Mouse (Mus musculus) CH12.LX (cell line): ENCODE data around the gene Eri3. TPM values are rescaled to one million over a fixed set of nuclear protein-coding genes. Genes with fewer than 3 reads are reported as not detected.

Source experiments
- DNase-seq: peaks from one replicate; pipeline ENCODE4 v3.0.0-alpha.2; 2013; ENCODE audit errors: extremely low read depth
- H3K27ac ChIP-seq: 2 replicates; pipeline ENCODE4 v1.5.1; 2012; ENCODE audit warnings: low read depth, mild to moderate bottlenecking, control low read depth, moderate library complexity; ENCODE audit not compliant: insufficient read depth
- H3K27me3 ChIP-seq: replicated peaks from 2 replicates; pipeline ENCODE3; 2012; ENCODE audit warnings: inconsistent platforms
- H3K36me3 ChIP-seq, 2 experiments: replicated peaks in 1 of 2; 2 replicates each; pipeline versions ENCODE3 to v1.6.1; 2012; ENCODE audit warnings: inconsistent platforms in 1 of 2, low read length in 1 of 2, mild to moderate bottlenecking in 1 of 2, mixed read lengths in 1 of 2, moderate library complexity in 1 of 2; ENCODE audit not compliant: control insufficient read depth in 1 of 2, insufficient read depth in 1 of 2
- H3K4me1 ChIP-seq, 2 experiments: 2 replicates each; pipeline ENCODE4 v1.6.1; 2012; ENCODE audit warnings: inconsistent platforms in 1 of 2, moderate library complexity in 1 of 2; ENCODE audit not compliant: insufficient read depth in 2 of 2, control insufficient read depth in 1 of 2
- H3K4me2 ChIP-seq: 2 replicates; pipeline ENCODE4 v1.6.1; 2012; ENCODE audit warnings: low read depth, mild to moderate bottlenecking, control low read depth; ENCODE audit not compliant: poor library complexity, insufficient read depth, severe bottlenecking
- H3K4me3 ChIP-seq, 3 experiments: fragments of 150-350 bp in 1 of 3; sonication (generic) in 1 of 3; replicated peaks in 1 of 3; 2 replicates each; pipeline versions ENCODE3 to v1.5.1; 2011 to 2012; ENCODE audit warnings: low read depth in 2 of 3, low read length in 2 of 3, mild to moderate bottlenecking in 2 of 3, moderate library complexity in 2 of 3, control low read depth in 1 of 3, improper control_type of control experiment in 1 of 3, inconsistent platforms in 1 of 3, mixed read lengths in 1 of 3; ENCODE audit not compliant: poor library complexity in 1 of 3
- H3K79me2 ChIP-seq: replicated peaks from 2 replicates; pipeline ENCODE4 v1.6.1; 2012; ENCODE audit warnings: mild to moderate bottlenecking, moderate library complexity; ENCODE audit not compliant: control insufficient read depth, poor library complexity, insufficient read depth, severe bottlenecking; ENCODE audit errors: extremely low read depth
- H3K9ac ChIP-seq: 2 replicates; pipeline ENCODE4 v1.6.1; 2012; ENCODE audit warnings: low read depth, mild to moderate bottlenecking, control low read depth, moderate library complexity; ENCODE audit not compliant: insufficient read depth
- H3K9me3 ChIP-seq: replicated peaks from 2 replicates; pipeline ENCODE3; 2012; ENCODE audit warnings: low read length, inconsistent platforms, mixed read lengths
- BHLHE40 ChIP-seq: IDR thresholded peaks from 2 replicates; pipeline ENCODE4 v1.6.1; 2011; ENCODE audit warnings: mild to moderate bottlenecking, low read depth, low read length, improper control_type of control experiment
- CHD1 ChIP-seq: IDR thresholded peaks from 2 replicates; pipeline ENCODE4 v1.6.1; 2012; ENCODE audit warnings: low read depth, low read length, improper control_type of control experiment, inconsistent platforms
- CHD2 ChIP-seq: IDR thresholded peaks from 2 replicates; pipeline ENCODE4 v1.6.1; 2011; ENCODE audit warnings: low read length, improper control_type of control experiment
- E2F4 ChIP-seq: IDR thresholded peaks from 2 replicates; pipeline ENCODE4 v1.6.1; 2011; ENCODE audit warnings: low read depth, low read length, improper control_type of control experiment; ENCODE audit not compliant: insufficient replicate concordance
- ETS1 ChIP-seq: conservative IDR thresholded peaks from 2 replicates; pipeline ENCODE4 v1.6.1; 2012; ENCODE audit warnings: low read depth, mild to moderate bottlenecking, inconsistent platforms, low read length, improper control_type of control experiment, moderate library complexity
- GABPA ChIP-seq: IDR thresholded peaks from 2 replicates; pipeline ENCODE4 v1.6.1; 2012; ENCODE audit warnings: low read depth, low read length, improper control_type of control experiment, inconsistent platforms; ENCODE audit not compliant: insufficient replicate concordance
- IRF4 ChIP-seq: IDR thresholded peaks from 2 replicates; pipeline ENCODE4 v1.6.1; 2014; ENCODE audit warnings: low read depth, mild to moderate bottlenecking, inconsistent platforms, low read length, improper control_type of control experiment
- JUN ChIP-seq: IDR thresholded peaks from 2 replicates; pipeline ENCODE4 v1.6.1; 2011; ENCODE audit warnings: low read depth, mild to moderate bottlenecking, low read length, improper control_type of control experiment, moderate library complexity; ENCODE audit not compliant: insufficient read depth
- KAT2A ChIP-seq: IDR thresholded peaks from 2 replicates; pipeline ENCODE4 v1.6.1; 2012; ENCODE audit warnings: low read length, improper control_type of control experiment, inconsistent platforms; ENCODE audit not compliant: insufficient replicate concordance
- MAX ChIP-seq: IDR thresholded peaks from 2 replicates; pipeline ENCODE4 v1.6.1; 2011; ENCODE audit warnings: low read length, improper control_type of control experiment
- MXI1 ChIP-seq: IDR thresholded peaks from 2 replicates; pipeline ENCODE4 v1.6.1; 2011; ENCODE audit warnings: mild to moderate bottlenecking, low read depth, low read length, improper control_type of control experiment
- MYC ChIP-seq: IDR thresholded peaks from 2 replicates; pipeline ENCODE4 v1.6.1; 2011; ENCODE audit warnings: low read depth, mild to moderate bottlenecking, improper control_type of control experiment, low read length
- NELFE ChIP-seq: IDR thresholded peaks from 2 replicates; pipeline ENCODE4 v1.6.1; 2011; ENCODE audit warnings: low read depth, low read length, improper control_type of control experiment
- NRF1 ChIP-seq: IDR thresholded peaks from 2 replicates; pipeline ENCODE4 v1.6.1; 2014; ENCODE audit warnings: low read depth, mild to moderate bottlenecking, inconsistent platforms, low read length, improper control_type of control experiment, moderate library complexity
- PAX5 ChIP-seq: IDR thresholded peaks from 2 replicates; pipeline ENCODE4 v1.6.1; 2012; ENCODE audit warnings: low read length, inconsistent platforms, mixed read lengths
- RAD21 ChIP-seq: IDR thresholded peaks from 2 replicates; pipeline ENCODE4 v1.6.1; 2011; ENCODE audit warnings: low read depth, mild to moderate bottlenecking, low read length, improper control_type of control experiment, moderate library complexity
- SIN3A ChIP-seq: IDR thresholded peaks from 2 replicates; pipeline ENCODE4 v1.6.1; 2012; ENCODE audit warnings: low read length, improper control_type of control experiment, inconsistent platforms
- TBP ChIP-seq: conservative IDR thresholded peaks from 2 replicates; pipeline ENCODE4 v1.6.1; 2011; ENCODE audit warnings: low read depth, low read length, improper control_type of control experiment
- TCF12 ChIP-seq: IDR thresholded peaks from 2 replicates; pipeline ENCODE4 v1.6.1; 2014; ENCODE audit warnings: low read depth, mild to moderate bottlenecking, inconsistent platforms, low read length, improper control_type of control experiment
- UBTF ChIP-seq: IDR thresholded peaks from 2 replicates; pipeline ENCODE4 v1.6.1; 2012; ENCODE audit warnings: low read depth, mild to moderate bottlenecking, inconsistent platforms, low read length, improper control_type of control experiment, moderate library complexity
- USF1 ChIP-seq: IDR thresholded peaks from 2 replicates; pipeline ENCODE4 v1.6.1; 2014; ENCODE audit warnings: low read depth, mild to moderate bottlenecking, inconsistent platforms, low read length, improper control_type of control experiment
- ZC3H11A ChIP-seq: IDR thresholded peaks from 2 replicates; pipeline ENCODE4 v1.6.1; 2012; ENCODE audit warnings: low read depth, mild to moderate bottlenecking, inconsistent platforms, low read length, improper control_type of control experiment
- ZKSCAN1 ChIP-seq: IDR thresholded peaks from 2 replicates; pipeline ENCODE4 v1.6.1; 2012; ENCODE audit warnings: low read depth, inconsistent platforms, low read length, improper control_type of control experiment, borderline replicate concordance
- dilution Hi-C: fragments of 300-500 bp; cut with MboI; formaldehyde crosslinking; loops from 2 replicates; pipeline ENCODE4 v1.14.3; 2020; ENCODE audit warnings: low sequenced_read_pairs; ENCODE audit not compliant: extremely low pct_unique_long_range_greater_than_20kb, extremely low pct_ligation_motif_present
- in situ Hi-C: fragments of 300-500 bp; cut with MboI; formaldehyde crosslinking; loops from 3 replicates; pipeline ENCODE4 v1.14.3; 2019; ENCODE audit warnings: low sequenced_read_pairs, low pct_ligation_motif_present, low pct_unique_long_range_greater_than_20kb, mixed read lengths
- polyA plus RNA-seq: library from polyadenylated mRNA; unstranded; fragments of >175 nt; gene quantifications from 2 replicates; pipeline ENCODE4 v1.2.1, GENCODE M21; 2012; ENCODE audit warnings: low read depth; ENCODE audit not compliant: insufficient read length
- total RNA-seq, 2 experiments: library from RNA; depleted of rRNA; stranded (reverse); fragments of 300-350 nt in 1 of 2; fragments of >200 nt in 1 of 2; gene quantifications; 2 replicates each; pipeline ENCODE4 v1.2.3; 2012 to 2014

Gene Eri3
- total and polyA plus RNA-seq, 3 experiments: 31.2 to 38.0 (median 31.9) TPM

GRCm38 (mm10) chr4:117589081-117589660 lies 39.0 kb downstream of the Eri3 start:
- no peak for DNase-seq
- TF ChIP-seq CHD2: no peak
- no peaks in the 10 kb centered on the region for H3K79me2 ChIP-seq
- no peak overlapping the region for H3K27ac ChIP-seq
- H3K27me3 ChIP-seq: no peaks in the 10 kb centered on the region
- dilution Hi-C loops (no loop called here), in situ Hi-C loops (no loop called here)
- no peak overlapping the region for H3K9ac ChIP-seq
- no peak overlapping the region for H3K4me3 ChIP-seq
- no peak overlapping the region for H3K4me2 ChIP-seq
- no peaks in the 10 kb centered on the region for H3K9me3 ChIP-seq
- H3K36me3 ChIP-seq: peaks cover 37 to 93% of the 10 kb centered on the region in 2 experiments
- H3K4me1 ChIP-seq: peaks cover 5 to 27% of the 10 kb centered on the region in 2 experiments; a peak in 3 of 4 replicates

- dilution Hi-C loops: no loop called here
- TF ChIP-seq ETS1: no peak
- TF ChIP-seq NRF1: no peak
- no peak for TF ChIP-seq JUN
- TF ChIP-seq BHLHE40: no peak
- TF ChIP-seq E2F4: no peak
- TF ChIP-seq UBTF: no peak
- peak; percentile 50; the same call in 1 of the 2 replicates for TF ChIP-seq MYC
- TF ChIP-seq CHD1: no peak
- no peak for TF ChIP-seq MXI1
- no peak for TF ChIP-seq TBP
- TF ChIP-seq USF1: no peak
- TF ChIP-seq ZKSCAN1: no peak
- TF ChIP-seq RAD21: no peak
- TF ChIP-seq PAX5: no peak
- peak; percentile 53; the same call in 1 of the 2 replicates for TF ChIP-seq MAX
- TF ChIP-seq GABPA: no peak
- 0 out of 2 replicates have a peak, but pooled peaks have one; percentile 39 for TF ChIP-seq IRF4
- no peak for TF ChIP-seq NELFE
- TF ChIP-seq SIN3A: no peak
- no peak for TF ChIP-seq ZC3H11A
- TF ChIP-seq KAT2A: no peak
- TF ChIP-seq TCF12: no peak
These were observed 40.6 kb downstream of the Eri3 start for GRCm38 (mm10) chr4:117590781-117591180.

More at GRCm38 (mm10) chr4:117590781-117591180, 40.6 kb downstream of the Eri3 start:
- Histone ChIP-seq H3K4me2 (no peak overlapping the region), H3K36me3 (peaks cover 40 to 93% of the 10 kb centered on the region in 2 experiments), H3K4me3 (no peak overlapping the region), H3K27me3 (no peaks in the 10 kb centered on the region), H3K9me3 (no peaks in the 10 kb centered on the region), H3K79me2 (no peaks in the 10 kb centered on the region), H3K27ac (no peak overlapping the region), H3K9ac (no peak overlapping the region), H3K4me1 (peaks cover 5 to 27% of the 10 kb centered on the region in 2 experiments; a peak in 3 of 4 replicates)
- in situ Hi-C loops: no loop called here
- peak; percentile 48 for DNase-seq
